9 mouse cellular contexts compared by ENCODE assay signal in genomic region chr11:117394230-117395137, GRCm38 (mm10).
DNase-seq lines count a peak whose midpoint lies in the region; ATAC-seq and TF ChIP-seq lines count a peak whose summit lies in the region.
"Had no signal": no experiment of that assay in that cellular context is flagged by ENCODE, and none has a peak within 500 bp of the region (broad histone marks: within the 10 kb centered on the region; RNA-seq: fewer than 3 reads in every experiment).

No protein-coding gene starts in this region.

- TF ChIP-seq CTCF in lung, postnatal 0 days (IDR thresholded peaks at IDR 0.05), result no peak

- peaks cover 67% of the 10 kb centered on the region for H3K27me3 ChIP-seq in heart, embryonic 13.5 days (replicated peaks)
- H3K27me3 ChIP-seq in neural tube, embryonic 12.5 days (replicated peaks), result peaks cover 6% of the 10 kb centered on the region; the same call in 1 of the 2 replicates
- H3K27me3 ChIP-seq in lung, postnatal 0 days (replicated peaks; ENCODE audit: insufficient read depth, low read length), result peaks cover 15% of the 10 kb centered on the region; the same call in 1 of the 2 replicates
- H3K27me3 ChIP-seq: Patski had no signal

- TF ChIP-seq EP300 in lung, postnatal 0 days (IDR thresholded peaks at IDR 0.05), result no peak

- no peaks in the 10 kb centered on the region for H3K9me3 ChIP-seq in heart, embryonic 13.5 days
- H3K9me3 ChIP-seq in neural tube, embryonic 12.5 days, result no peaks in the 10 kb centered on the region
- no peaks in the 10 kb centered on the region for H3K9me3 ChIP-seq in lung, postnatal 0 days (ENCODE audit: low read length)

- peak overlapping the region; percentile 35 for H3K4me3 ChIP-seq in heart, embryonic 13.5 days
- peak overlapping the region; percentile 29 for H3K4me3 ChIP-seq in neural tube, embryonic 12.5 days
- no peak overlapping the region for H3K4me3 ChIP-seq in lung, postnatal 0 days (ENCODE audit: low read depth, low read length)

- no peak overlapping the region for H3K9ac ChIP-seq in heart, embryonic 13.5 days
- peak overlapping the region; percentile 38 for H3K9ac ChIP-seq in neural tube, embryonic 12.5 days
- no peak overlapping the region for H3K9ac ChIP-seq in lung, postnatal 0 days (replicated peaks; ENCODE audit: low read depth)

- no peak overlapping the region for H3K27ac ChIP-seq in heart, embryonic 13.5 days (replicated peaks)
- H3K27ac ChIP-seq in neural tube, embryonic 12.5 days, result peak overlapping the region; percentile 43; the same call in 1 of the 2 replicates
- no peak overlapping the region for H3K27ac ChIP-seq in lung, postnatal 0 days (ENCODE audit: low read length)

- DNase-seq in heart, postnatal 25 days (ENCODE audit: low spot score), result no peak
- peak; percentile 53 to 54 for DNase-seq in cerebellum, adult 18-20 months
- DNase-seq in frontal cortex, postnatal 10 days (ENCODE audit: low spot score in 2 of 2), result peak; percentile 56 to 64
- peak; percentile 39 to 61 for DNase-seq in layer of hippocampus, postnatal 14 days (ENCODE audit: low spot score in 2 of 2)
- no peak for DNase-seq in spleen, postnatal 36 days (ENCODE audit: low spot score in 2 of 2)
- no peak for DNase-seq in lung, postnatal 0 days (ENCODE audit: low spot score)

- peak overlapping the region; percentile 63 for H3K4me2 ChIP-seq in heart, embryonic 13.5 days
- H3K4me2 ChIP-seq in neural tube, embryonic 12.5 days (replicated peaks), result peak overlapping the region; percentile 68
- H3K4me2 ChIP-seq in lung, postnatal 0 days (replicated peaks; ENCODE audit: low read depth, low read length), result no peak overlapping the region

- ATAC-seq in heart, embryonic 13.5 days (ENCODE audit: extremely low read depth, insufficient number of reproducible peaks, low FRiP score, low TSS enrichment), result no peak
- peak; percentile 49 for ATAC-seq in neural tube, embryonic 12.5 days (ENCODE audit: low FRiP score, low read depth)
- no peak for ATAC-seq in lung, postnatal 0 days
- ATAC-seq: Patski had no signal

- H3K36me3 ChIP-seq in heart, embryonic 13.5 days, result no peaks in the 10 kb centered on the region
- no peaks in the 10 kb centered on the region for H3K36me3 ChIP-seq in neural tube, embryonic 12.5 days
- H3K36me3 ChIP-seq in lung, postnatal 0 days (ENCODE audit: insufficient read depth, low read length), result no peaks in the 10 kb centered on the region

- intact Hi-C loops in heart, postnatal 25 days (cut with DNase I), result no loop called here

- under 1% methylated on average over 34 of the region's 34 CpGs for WGBS in heart, embryonic 13.5 days
- under 1% methylated on average over 34 of the region's 34 CpGs for WGBS in neural tube, embryonic 12.5 days
- WGBS in lung, postnatal 0 days, result 3% methylated on average over 34 of the region's 34 CpGs

- peaks cover 40% of the 10 kb centered on the region for H3K4me1 ChIP-seq in heart, embryonic 13.5 days
- H3K4me1 ChIP-seq in neural tube, embryonic 12.5 days, result peaks cover 25% of the 10 kb centered on the region
- no peaks in the 10 kb centered on the region for H3K4me1 ChIP-seq in lung, postnatal 0 days (ENCODE audit: insufficient read depth, low read depth, low read length)

Comparison
In these comparisons a context has a peak if more than half of its experiments do, and no peak if none do; other contexts are left out.
1. DNase-seq: peak in cerebellum, adult 18-20 months (2 of 2), frontal cortex, postnatal 10 days (2 of 2) and layer of hippocampus, postnatal 14 days (2 of 2); none in heart, postnatal 25 days (single experiment), spleen, postnatal 36 days (0 of 2) and lung, postnatal 0 days (single experiment).